Mouse (Mus musculus) heart, postnatal 0 days (tissue): Measurements from ENCODE around the gene Slc4a8. TPM values are rescaled to one million over a fixed set of nuclear protein-coding genes. Genes with fewer than 3 reads are reported as not detected.

Source experiments
- ATAC-seq: fragments of 200-750 bp; cut with Nextera tagmentation; 2 replicates; pipeline ENCODE4 v1.8.0; 2017; ENCODE audit warnings: low read depth, moderate number of reproducible peaks, moderate library complexity; ENCODE audit not compliant: insufficient read depth
- DNase-seq: peaks from one replicate; pipeline ENCODE4 v3.0.0-alpha.2; 2016; ENCODE audit warnings: low spot score
- H3K27ac ChIP-seq: fragments of 300-500 bp; sonication (generic); 2 replicates; pipeline ENCODE4 v1.5.1; 2014; ENCODE audit warnings: low read depth, mild to moderate bottlenecking
- H3K27me3 ChIP-seq: fragments of 300-500 bp; sonication (generic); 2 replicates; pipeline ENCODE4 v1.6.1; 2014; ENCODE audit warnings: low read length, mixed read lengths; ENCODE audit not compliant: control insufficient read depth, insufficient read depth
- H3K36me3 ChIP-seq: fragments of 300-500 bp; sonication (generic); replicated peaks from 2 replicates; pipeline ENCODE4 v1.6.1; 2014; ENCODE audit warnings: low read length, mixed read lengths; ENCODE audit not compliant: control insufficient read depth, insufficient read depth
- H3K4me1 ChIP-seq: fragments of 300-500 bp; sonication (generic); 2 replicates; pipeline ENCODE4 v1.6.1; 2014; ENCODE audit warnings: antibody characterized with exemption; ENCODE audit not compliant: control insufficient read depth, insufficient read depth
- H3K4me2 ChIP-seq: fragments of 300-500 bp; sonication (generic); 2 replicates; pipeline ENCODE4 v1.6.1; 2014; ENCODE audit warnings: low read depth, mild to moderate bottlenecking, low read length, moderate library complexity
- H3K4me3 ChIP-seq: fragments of 300-500 bp; sonication (generic); 2 replicates; pipeline ENCODE4 v1.5.1; 2014; ENCODE audit warnings: low read depth, low read length
- H3K9ac ChIP-seq: fragments of 300-500 bp; sonication (generic); replicated peaks from 2 replicates; pipeline ENCODE4 v1.6.1; 2014; ENCODE audit warnings: low read depth, low read length, mixed read lengths
- H3K9me3 ChIP-seq: fragments of 300-500 bp; sonication (generic); replicated peaks from 2 replicates; pipeline ENCODE4 v1.6.1; 2016; ENCODE audit warnings: low read length; ENCODE audit not compliant: control insufficient read depth
- CTCF ChIP-seq: IDR thresholded peaks from 2 replicates; pipeline ENCODE4 v1.5.1; 2016; ENCODE audit warnings: antibody characterized with exemption, control low read depth, low read depth
- EP300 ChIP-seq: IDR thresholded peaks from 2 replicates; pipeline ENCODE4 v1.6.1; 2016; ENCODE audit warnings: antibody characterized with exemption, low read depth
- WGBS: fragments of 180-500 bp; shearing (Covaris S2); extraction: QIAGEN DNeasy Blood & Tissue Kit; methylation state at CpG from one replicate; pipeline ENCODE4 v1.1.7; 2014; 5-methylcytosine and 5-hydroxymethylcytosine counted together
- polyA plus RNA-seq: library from polyadenylated mRNA; unstranded; fragments of >200 nt; fragmentation: Nextera tagmentation; extraction: Ambion mirVana; gene quantifications from 2 replicates; pipeline ENCODE4 v1.2.1, GENCODE M21; 2015
- total RNA-seq: library from RNA; depleted of rRNA; stranded (reverse); fragments of >200 nt; gene quantifications from 2 replicates; pipeline ENCODE4 v1.2.3, GENCODE M21; 2014; ENCODE audit warnings: low replicate concordance; rRNA removed

Gene Slc4a8
- total RNA-seq (0.19 and 0.50 TPM in 2 replicates), polyA plus RNA-seq (0.38 and 0.81 TPM in 2 replicates)

GRCm38 (mm10) chr15:100761419-100762185, at the start of gene Slc4a8:
Slc4a8 (plus strand) TSS chr15:100761747.
- ATAC-seq: peak; percentile 89
- TF ChIP-seq EP300 (no peak), CTCF (peak; percentile 30)
- no peaks in the 10 kb centered on the region for H3K36me3 ChIP-seq
- WGBS: under 1% methylated on average over 64 of the region's 64 CpGs
- H3K4me3 ChIP-seq: peak within 1 kb of the TSS; percentile 47
- no peaks in the 10 kb centered on the region for H3K9me3 ChIP-seq
- DNase-seq: peak; percentile 66
- 0 out of 2 replicates have a peak within 1 kb of the TSS, but pooled peaks have one; percentile 12 for H3K9ac ChIP-seq
- peaks cover 69% of the 10 kb centered on the region for H3K27me3 ChIP-seq
- no peak within 1 kb of the TSS for H3K27ac ChIP-seq
- peak within 1 kb of the TSS; percentile 76 for H3K4me2 ChIP-seq
- H3K4me1 ChIP-seq: 0 out of 2 replicates have a peak, but pooled peaks cover 13% of the 10 kb centered on the region

- H3K27ac ChIP-seq: no peak overlapping the region
- H3K4me2 ChIP-seq: no peak overlapping the region
- no peak for DNase-seq
- TF ChIP-seq CTCF (no peak), EP300 (no peak)
- no peak overlapping the region for H3K9ac ChIP-seq
- H3K9me3 ChIP-seq: no peaks in the 10 kb centered on the region
- H3K36me3 ChIP-seq: no peaks in the 10 kb centered on the region
- ATAC-seq: no peak
- H3K4me1 ChIP-seq: no peaks in the 10 kb centered on the region
- H3K4me3 ChIP-seq: no peak overlapping the region
- WGBS: 81% methylated on average over 8 of the region's 8 CpGs
- H3K27me3 ChIP-seq: no peaks in the 10 kb centered on the region
These were observed 47.1 kb upstream of the Slc4a8 start for GRCm38 (mm10) chr15:100714470-100714869.

- H3K27me3 ChIP-seq: no peaks in the 10 kb centered on the region
- DNase-seq: no peak
- H3K4me1 ChIP-seq: no peaks in the 10 kb centered on the region
These were observed 46.1 kb upstream of the Slc4a8 start for GRCm38 (mm10) chr15:100715399-100715993.

GRCm38 (mm10) chr15:100717933-100718332, 43.6 kb upstream of the Slc4a8 start:
- H3K27me3 ChIP-seq: no peaks in the 10 kb centered on the region

More at GRCm38 (mm10) chr15:100715399-100715993, 46.1 kb upstream of the Slc4a8 start:
- 60% methylated on average over 9 of the region's 9 CpGs for WGBS
- ATAC-seq: no peak
- no peak for TF ChIP-seq CTCF
- no peak for TF ChIP-seq EP300
- no peak overlapping the region for H3K9ac ChIP-seq
- no peaks in the 10 kb centered on the region for H3K9me3 ChIP-seq
- no peak overlapping the region for H3K4me3 ChIP-seq
- no peak overlapping the region for H3K4me2 ChIP-seq
- H3K27ac ChIP-seq: no peak overlapping the region
- H3K36me3 ChIP-seq: no peaks in the 10 kb centered on the region

GRCm38 (mm10) chr15:100718572-100718971, 43.0 kb upstream of the Slc4a8 start:
- Histone ChIP-seq H3K4me2 (no peak overlapping the region), H3K27ac (no peak overlapping the region), H3K9me3 (no peaks in the 10 kb centered on the region), H3K9ac (no peak overlapping the region), H3K27me3 (no peaks in the 10 kb centered on the region), H3K4me1 (no peaks in the 10 kb centered on the region), H3K4me3 (no peak overlapping the region), H3K36me3 (no peaks in the 10 kb centered on the region)
- DNase-seq (no peak), ATAC-seq (no peak)
- 72% methylated on average over 11 of the region's 11 CpGs for WGBS
- no peak for TF ChIP-seq EP300
- no peak for TF ChIP-seq CTCF

More at GRCm38 (mm10) chr15:100717933-100718332, 43.6 kb upstream of the Slc4a8 start:
- Histone ChIP-seq H3K4me3 (no peak overlapping the region), H3K27ac (no peak overlapping the region), H3K9me3 (no peaks in the 10 kb centered on the region), H3K4me2 (no peak overlapping the region), H3K4me1 (no peaks in the 10 kb centered on the region), H3K9ac (no peak overlapping the region), H3K36me3 (no peaks in the 10 kb centered on the region)
- 67% methylated on average over 6 of the region's 6 CpGs for WGBS
- ATAC-seq: no peak
- no peak for TF ChIP-seq EP300
- TF ChIP-seq CTCF: no peak
- DNase-seq: no peak
